Mouse (Mus musculus): ENCODE data around the gene Cacna1f.

The Cacna1f gene

DNA sequence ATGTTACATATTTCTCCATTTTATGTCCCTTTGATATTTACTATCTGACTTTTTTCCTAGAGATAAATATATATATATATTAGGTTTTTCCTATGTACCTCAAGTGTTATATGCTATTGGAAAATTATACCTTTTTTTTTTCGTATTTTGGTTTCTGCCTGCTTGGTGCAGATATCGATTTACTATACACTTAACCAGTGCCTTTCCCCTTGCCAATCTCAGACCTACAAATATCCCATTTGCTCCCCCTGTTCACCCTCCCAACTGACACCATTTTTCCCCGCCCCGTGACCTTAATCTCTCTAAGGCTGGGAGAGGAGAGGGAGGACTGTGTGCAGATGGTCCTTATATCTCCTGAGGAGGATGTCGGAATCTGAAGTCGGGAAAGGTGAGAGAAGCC lies at the start of gene Cacna1f:
TSS of gene Cacna1f (plus strand) at position 301 of the 400 bp plus-strand sequence.
- DNase-seq = no peak

- no peak for DNase-seq
These were observed 43.8 kb upstream of the Cacna1f start for GRCm38 (mm10) chrX:7563076-7563475.

DNA sequence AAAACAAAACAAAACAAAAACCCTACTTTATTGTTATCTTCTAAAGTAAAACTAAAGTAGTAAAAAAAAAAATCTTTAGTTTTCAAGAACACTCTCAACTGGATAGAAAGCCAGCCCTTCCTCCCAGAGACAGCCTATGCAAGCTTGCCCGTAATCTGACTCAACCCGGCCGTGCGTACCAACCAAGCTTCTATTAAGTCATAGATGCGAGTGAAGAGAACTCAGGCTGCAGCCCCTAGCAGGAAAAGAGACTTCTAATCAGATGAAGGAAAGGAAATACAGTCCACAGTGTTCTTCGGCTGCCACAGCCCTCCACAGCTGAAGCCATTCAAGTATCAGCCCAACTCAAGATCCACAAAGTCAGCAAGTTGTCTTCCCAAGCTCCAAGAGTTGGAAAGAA lies 40.5 kb upstream of the Cacna1f start:
- DNase-seq = no peak

- DNase-seq = no peak
These were observed 39.4 kb upstream of the Cacna1f start for GRCm38 (mm10) chrX:7567491-7567890.

- no peak for DNase-seq
These were observed 36.3 kb upstream of the Cacna1f start for GRCm38 (mm10) chrX:7570481-7571175.

GRCm38 (mm10) chrX:7571565-7572136 lies 35.2 kb upstream of the Cacna1f start:
- DNase-seq = no peak

DNA sequence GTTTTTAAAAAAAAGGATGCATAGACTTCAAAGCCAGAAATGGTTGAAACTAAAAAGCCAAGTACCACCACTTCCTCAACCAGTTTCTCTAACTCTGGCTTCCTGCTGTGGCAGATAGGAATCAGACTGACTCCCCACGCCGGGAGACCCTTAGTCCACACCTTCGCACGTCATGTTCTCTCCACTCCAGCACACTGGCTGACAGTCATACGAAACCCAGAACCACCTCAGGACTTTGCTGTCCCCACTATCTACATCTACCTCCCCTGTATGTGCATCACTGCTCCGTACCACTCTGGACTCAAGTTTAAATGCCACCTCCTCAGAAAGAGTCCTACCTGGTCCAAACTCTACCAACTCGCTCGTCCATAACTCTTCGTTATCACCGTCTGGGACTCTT lies 34.4 kb upstream of the Cacna1f start:
- DNase-seq = no peak

DNA sequence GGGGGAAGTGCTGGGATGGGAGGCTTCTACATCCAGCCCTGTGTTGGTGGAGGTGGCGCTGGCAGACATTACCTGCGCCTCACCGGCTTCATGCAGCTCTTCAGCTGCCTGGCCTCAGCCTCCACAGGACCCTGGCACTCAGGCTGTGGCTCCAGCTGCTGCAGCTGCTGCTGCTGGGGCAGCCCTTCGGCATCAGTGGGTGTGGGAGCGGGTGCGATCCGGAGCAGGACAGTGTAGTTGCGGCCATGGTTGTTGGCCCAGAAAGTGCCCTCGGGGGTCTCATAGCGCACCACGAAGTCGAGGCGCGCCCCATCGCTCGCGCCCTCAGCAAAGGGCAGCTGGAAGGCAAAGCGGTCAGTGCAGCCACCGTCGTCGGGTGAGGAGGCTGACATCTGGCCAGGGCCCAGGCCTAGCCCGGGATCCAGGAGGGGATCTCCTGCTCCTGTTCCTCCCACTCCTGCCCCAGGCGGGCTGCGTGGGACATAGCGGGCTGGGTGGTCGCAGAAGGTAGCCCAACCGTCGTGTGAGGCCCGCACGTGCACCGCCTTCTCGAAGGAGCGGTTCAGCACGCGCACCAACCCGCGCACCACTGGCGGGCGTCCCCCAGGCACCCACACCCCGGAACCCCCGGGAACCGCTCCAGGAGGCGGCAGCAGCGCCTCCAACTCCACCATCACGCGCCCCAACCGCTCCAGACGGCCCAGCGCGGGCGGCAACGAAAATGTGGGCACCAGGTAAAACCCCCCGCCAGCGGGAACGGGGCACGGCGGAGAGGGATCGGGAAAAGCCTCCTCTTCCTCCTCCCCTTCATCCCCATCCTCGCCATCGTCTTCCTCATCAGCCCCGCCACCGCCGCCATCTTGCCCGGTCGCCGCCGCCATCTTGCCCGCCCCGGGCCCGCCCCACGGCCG lies 33.5 kb upstream of the Cacna1f start, which contains the start of gene Foxp3:
TSS of gene Foxp3 (plus strand) at position 469 of the 911 bp plus-strand sequence.
- DNase-seq = peak in 1 of 2 experiments; percentile 63

- peak; percentile 92 to 93 for DNase-seq
These were observed 32.6 kb upstream of the Cacna1f start, which contains the start of gene Ppp1r3f for GRCm38 (mm10) chrX:7574087-7574884. TSS of gene Ppp1r3f (minus strand) at chrX:7574283.

GRCm38 (mm10) chrX:7574885-7575231 lies 32.0 kb upstream of the Cacna1f start:
- no peak for DNase-seq

DNA sequence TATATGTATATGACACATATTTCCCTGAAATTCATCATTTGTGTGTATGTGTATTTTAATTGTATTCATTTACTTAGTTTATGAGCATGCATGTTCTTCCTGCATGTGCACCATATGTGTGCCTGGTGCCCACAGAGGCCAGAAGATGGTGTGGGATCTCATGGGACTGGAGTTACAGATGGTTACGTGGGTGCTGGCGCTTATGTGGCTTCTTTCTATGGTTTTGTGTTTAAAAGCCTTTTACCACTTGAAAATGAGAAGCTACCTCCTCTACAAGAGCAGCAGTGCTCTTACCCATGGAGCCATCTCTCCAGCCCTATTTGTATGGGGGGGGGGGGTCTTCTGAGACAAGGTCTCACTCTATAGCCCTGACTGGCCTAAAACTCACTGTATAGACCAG lies 25.7 kb upstream of the Cacna1f start:
- no peak for DNase-seq

DNA sequence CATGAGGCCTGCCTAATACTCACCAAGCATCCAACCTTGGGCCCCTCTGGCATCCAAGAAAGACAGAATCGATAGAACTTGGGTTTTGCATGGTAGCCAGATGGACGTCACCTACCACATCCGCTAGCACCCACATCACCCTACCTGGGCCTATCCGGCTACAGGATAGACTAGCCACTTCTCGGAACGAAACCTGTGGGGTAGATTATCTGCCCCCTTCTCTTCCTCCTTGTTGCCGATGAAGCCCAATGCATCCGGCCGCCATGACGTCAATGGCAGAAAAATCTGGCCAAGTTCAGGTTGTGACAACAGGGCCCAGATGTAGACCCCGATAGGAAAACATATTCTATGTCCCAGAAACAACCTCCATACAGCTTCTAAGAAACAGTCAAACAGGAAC lies 23.0 kb upstream of the Cacna1f start:
- DNase-seq = no peak

DNA sequence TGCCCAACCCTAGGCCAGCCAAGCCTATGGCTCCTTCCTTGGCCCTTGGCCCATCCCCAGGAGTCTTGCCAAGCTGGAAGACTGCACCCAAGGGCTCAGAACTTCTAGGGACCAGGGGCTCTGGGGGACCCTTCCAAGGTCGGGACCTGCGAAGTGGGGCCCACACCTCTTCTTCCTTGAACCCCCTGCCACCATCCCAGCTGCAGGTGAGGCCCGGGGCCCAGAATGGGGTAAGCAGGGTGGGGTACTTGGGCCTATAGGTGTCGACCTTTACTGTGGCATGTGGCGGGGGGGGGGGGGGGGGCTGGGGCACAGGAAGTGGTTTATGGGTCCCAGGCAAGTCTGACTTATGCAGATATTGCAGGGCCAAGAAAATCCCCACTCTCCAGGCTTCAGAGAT lies 20.5 kb upstream of the Cacna1f start:
- no peak for DNase-seq

- no peak for DNase-seq
These were observed 11.5 kb upstream of the Cacna1f start for GRCm38 (mm10) chrX:7595371-7595770.

- no peak for DNase-seq
These were observed 2.9 kb upstream of the Cacna1f start for GRCm38 (mm10) chrX:7604004-7604403.

DNA sequence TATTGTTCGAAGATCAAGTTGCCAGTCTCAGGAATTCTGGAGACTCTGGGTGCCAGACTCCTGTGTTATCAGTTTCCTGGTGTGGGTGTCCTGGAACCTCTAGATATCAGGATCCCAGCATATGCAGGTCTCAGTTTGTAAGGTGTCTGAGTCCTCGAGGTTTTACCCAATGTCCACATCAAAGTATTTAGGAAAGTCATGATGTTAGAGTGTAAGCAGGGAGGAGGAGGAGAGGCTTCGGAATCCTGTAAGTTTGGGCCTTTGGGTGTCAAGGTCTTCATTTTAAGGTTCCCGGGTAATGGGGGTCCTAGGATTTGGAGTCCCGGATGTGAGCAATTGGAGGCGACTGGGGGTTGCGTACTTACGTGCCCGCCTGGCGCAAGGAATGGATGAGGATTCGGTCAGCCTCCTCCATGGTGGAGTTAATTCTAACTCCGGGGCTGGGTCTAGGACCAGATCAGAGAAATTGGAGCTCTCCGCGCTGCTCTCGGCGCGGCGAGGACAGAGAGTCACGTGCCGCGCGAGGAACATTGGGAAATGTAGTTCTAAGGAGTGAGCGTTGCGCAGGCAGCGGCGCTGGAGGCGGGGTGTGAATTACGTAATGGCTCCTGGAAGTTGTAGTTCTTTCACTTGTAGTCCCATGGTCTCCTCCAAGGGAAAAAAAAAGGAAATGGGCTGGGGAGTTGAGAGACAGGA lies 1.9 kb upstream of the Cacna1f start, which contains the start of gene Ccdc22:
TSS of gene Ccdc22 (minus strand) at position 639 of the 696 bp plus-strand sequence.
- DNase-seq = peak; percentile 81

- no peak for DNase-seq
These were observed 1.3 kb upstream of the Cacna1f start for GRCm38 (mm10) chrX:7605575-7605941.

- peak; percentile 20 to 22 for DNase-seq
These were observed 3.2 kb downstream of the Cacna1f start for GRCm38 (mm10) chrX:7610035-7610434.

- peak; percentile 14 for DNase-seq
These were observed 3.8 kb downstream of the Cacna1f start for GRCm38 (mm10) chrX:7610536-7611258.

- no peak for DNase-seq
These were observed 11.1 kb downstream of the Cacna1f start for GRCm38 (mm10) chrX:7617889-7618551.

DNA sequence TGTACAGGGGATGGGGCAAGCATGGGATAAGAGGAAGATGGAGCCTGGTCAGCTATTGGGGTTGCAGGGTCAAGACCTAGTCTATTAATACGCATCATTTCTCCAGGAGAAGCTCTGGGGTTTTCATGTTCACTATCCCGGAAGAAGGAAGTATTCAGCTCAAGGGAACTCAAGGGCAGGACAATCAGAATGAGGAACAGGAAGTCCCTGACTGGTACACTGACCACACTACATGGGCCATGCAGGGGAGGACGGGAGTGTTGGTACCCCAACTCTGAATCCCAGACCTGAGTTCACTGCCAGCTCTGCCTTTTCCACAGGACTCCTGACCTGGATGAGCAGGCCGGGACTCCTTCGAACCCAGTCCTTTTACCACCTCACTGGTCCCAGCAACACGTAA lies 25.7 kb downstream of the Cacna1f start:
- DNase-seq = no peak
